17 mouse cellular contexts compared by ENCODE assay signal in genomic region chr10:47054672-47055071, GRCm38 (mm10).
DNase-seq lines count a peak whose midpoint lies in the region; TF ChIP-seq lines count a peak whose summit lies in the region.
"Had no signal": no experiment of that assay in that cellular context is flagged by ENCODE, and none has a peak within 500 bp of the region (broad histone marks: within the 10 kb centered on the region; RNA-seq: fewer than 3 reads in every experiment).

No protein-coding gene starts in this region.

- no peaks in the 10 kb centered on the region for H3K9me3 ChIP-seq in heart, embryonic 10.5 days
- H3K9me3 ChIP-seq: G1E had no signal

- H3K36me3 ChIP-seq in heart, embryonic 10.5 days: no peaks in the 10 kb centered on the region
- H3K36me3 ChIP-seq in heart, adult 2 months (ENCODE audit: control insufficient read depth, insufficient read depth, low read length): no peaks in the 10 kb centered on the region
- H3K36me3 ChIP-seq: G1E had no signal

- no peak for TF ChIP-seq EP300 in heart, adult 2 months (IDR thresholded peaks at IDR 0.05; ENCODE audit: insufficient read depth, low read depth, low read length)

- no peak overlapping the region for H3K27ac ChIP-seq in heart, embryonic 10.5 days
- no peak overlapping the region for H3K27ac ChIP-seq in heart, adult 2 months

- no peak overlapping the region for H3K9ac ChIP-seq in heart, adult 2 months (ENCODE audit: low read depth, low read length)

- no peaks in the 10 kb centered on the region for H3K27me3 ChIP-seq in heart, embryonic 10.5 days (ENCODE audit: insufficient read depth, poor library complexity, severe bottlenecking)
- no peaks in the 10 kb centered on the region for H3K27me3 ChIP-seq in heart, adult 2 months (ENCODE audit: control insufficient read depth, insufficient read depth, low read length)
- H3K27me3 ChIP-seq: CH12.LX, Patski had no signal

- 76% methylated on average over 2 of the region's 2 CpGs for WGBS in heart, embryonic 10.5 days
- WGBS in heart, adult 2 months: 57% methylated on average over 2 of the region's 2 CpGs

- TF ChIP-seq CTCF in heart, adult 2 months (IDR thresholded peaks at IDR 0.05): no peak

- no peaks in the 10 kb centered on the region for H3K4me1 ChIP-seq in heart, embryonic 10.5 days
- H3K4me1 ChIP-seq in heart, adult 2 months (ENCODE audit: control insufficient read depth, insufficient read depth, low read length): no peaks in the 10 kb centered on the region

- no peaks in the 10 kb centered on the region for H3K79me2 ChIP-seq in heart, adult 2 months (replicated peaks; ENCODE audit: control insufficient read depth, insufficient read depth, low read length)

- peak; percentile 71 for DNase-seq in heart, adult 11 months
- no peak for DNase-seq in heart, postnatal 10 days
- peak; percentile 52 for DNase-seq in heart, embryonic 10.5 days (ENCODE audit: low spot score)
- DNase-seq in heart, adult 2 months: no peak
- DNase-seq: adrenal gland, adult 2 months; adrenal gland, adult 8-10 months; adrenal gland, postnatal 10 days; adrenal gland, postnatal 14 days; adrenal gland, postnatal 25 days; adrenal gland, postnatal 36 days; B cell, adult 2 months; cerebellum, adult 11 months; cerebellum, adult 11-12 months; cerebellum, adult 18-20 months had no signal

- intact Hi-C loops in heart, postnatal 10 days (cut with DNase I): no loop called here
- intact Hi-C loops in heart, adult 2 months (cut with DNase I): no loop called here

- TF ChIP-seq POLR2A in heart, adult 2 months (IDR thresholded peaks at IDR 0.05; ENCODE audit: insufficient read depth, low read depth, low read length): no peak

- no peak overlapping the region for H3K4me3 ChIP-seq in heart, embryonic 10.5 days
- no peak overlapping the region for H3K4me3 ChIP-seq in heart, adult 2 months

Comparison
In these comparisons a context has a peak if more than half of its experiments do, and no peak if none do; other contexts are left out.
1. DNase-seq: peak in heart, adult 11 months (single experiment) and heart, embryonic 10.5 days (single experiment); none in heart, postnatal 10 days (0 of 2) and heart, adult 2 months (0 of 2).